Mouse (Mus musculus) kidney, postnatal 10 days (tissue): ENCODE measurements around the gene Gbp6.
"Not testable (repeated sequence)": the region's sequence is repeated elsewhere in the genome, so short reads cannot be mapped to it uniquely, and the experiment has no call there.

Source experiments
- DNase-seq: peaks from one replicate; pipeline ENCODE4 v3.0.0; 2021; ENCODE audit warnings: mixed read lengths

Gbp6 gene

DNA sequence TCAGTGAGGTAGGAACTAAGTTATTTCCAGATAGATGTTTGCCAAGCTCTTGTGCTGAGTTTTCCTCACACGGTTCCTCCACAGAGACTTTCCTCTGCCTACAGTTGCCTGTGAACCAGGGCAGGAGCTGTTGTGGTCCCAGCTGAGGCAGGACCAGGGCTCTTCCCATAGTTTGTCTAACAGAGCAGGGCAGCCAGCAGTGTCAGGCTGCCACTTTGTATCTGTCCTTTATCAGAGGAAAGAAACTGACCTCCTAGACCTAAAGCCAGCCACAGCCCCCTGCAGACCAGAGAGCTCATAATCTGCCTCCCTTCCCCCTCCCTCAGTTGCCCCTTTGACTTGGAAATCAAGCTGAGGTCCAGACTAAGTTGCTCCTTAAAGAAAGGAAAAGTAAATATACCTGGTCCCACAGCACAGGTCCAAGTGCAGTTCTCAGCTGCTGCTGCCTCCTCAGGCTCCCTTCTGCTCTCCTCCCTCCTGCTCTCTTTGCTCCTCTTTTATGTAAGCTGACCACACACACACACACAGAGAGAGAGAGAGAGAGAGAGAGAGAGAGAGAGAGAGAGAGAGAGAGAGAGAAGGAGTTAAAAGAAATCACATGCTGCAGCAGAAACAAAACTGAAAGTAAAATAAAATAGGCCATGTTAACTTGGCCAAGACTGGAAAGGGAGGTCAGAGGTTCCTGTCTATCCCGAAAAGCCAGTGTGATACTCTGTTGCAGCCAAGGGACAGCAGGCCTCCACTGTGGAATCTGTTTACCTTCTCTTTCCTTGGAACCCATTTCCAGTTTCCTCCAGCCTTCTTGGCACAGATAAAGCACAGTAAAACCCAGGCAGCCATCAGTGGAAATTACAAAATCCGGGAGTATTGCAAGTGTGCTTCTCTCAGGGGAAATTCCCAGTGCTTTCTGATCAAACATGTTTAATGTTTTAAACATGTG lies at the start of gene Gbp6, which contains the start of gene Gm43302:
TSS of gene Gbp6 (minus strand) at position 473 of the 940 bp plus-strand sequence.
TSS of gene Gm43302 (minus strand) at position 470 of the 940 bp plus-strand sequence.
- DNase-seq = peak; percentile 21

DNA sequence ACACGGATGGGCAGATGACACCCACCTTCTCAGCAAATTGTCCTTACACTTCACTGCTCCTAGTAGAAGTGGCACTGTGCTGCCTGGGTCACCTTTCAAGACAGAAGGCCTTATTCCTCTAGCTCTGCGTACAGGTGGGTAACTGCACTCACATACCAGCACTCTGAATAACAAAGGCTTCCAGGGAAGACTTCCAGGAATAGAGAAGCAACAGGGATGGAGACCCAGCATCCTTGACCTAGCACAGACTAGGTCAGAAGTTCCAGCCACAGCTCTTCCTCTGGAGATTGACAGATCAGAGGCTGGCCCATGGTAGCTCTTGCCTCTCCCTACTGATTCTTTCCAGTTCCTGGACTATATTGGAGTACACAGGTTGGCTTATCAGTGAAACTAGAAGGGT lies 47.8 kb upstream of the Gbp6 start:
- DNase-seq = no peak

DNA sequence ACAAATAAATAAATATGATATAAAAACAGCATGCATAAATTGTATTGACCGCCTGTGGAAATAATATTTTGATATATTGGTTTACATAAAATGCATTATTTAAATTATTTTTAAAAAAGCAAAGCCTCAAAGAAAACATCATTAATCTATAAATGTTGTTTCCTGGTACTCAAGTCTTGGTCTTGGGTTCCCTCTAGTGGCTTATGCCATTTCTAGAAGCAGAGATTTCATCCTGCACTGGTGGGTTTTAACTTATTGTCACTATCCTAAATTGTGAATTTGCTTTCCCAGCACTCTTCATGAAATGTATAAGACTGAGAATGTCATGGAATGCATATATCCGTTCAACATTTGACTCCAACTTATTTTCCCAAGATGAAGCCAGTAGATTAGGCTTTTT lies 29.0 kb upstream of the Gbp6 start:
- DNase-seq = peak; percentile 11

DNA sequence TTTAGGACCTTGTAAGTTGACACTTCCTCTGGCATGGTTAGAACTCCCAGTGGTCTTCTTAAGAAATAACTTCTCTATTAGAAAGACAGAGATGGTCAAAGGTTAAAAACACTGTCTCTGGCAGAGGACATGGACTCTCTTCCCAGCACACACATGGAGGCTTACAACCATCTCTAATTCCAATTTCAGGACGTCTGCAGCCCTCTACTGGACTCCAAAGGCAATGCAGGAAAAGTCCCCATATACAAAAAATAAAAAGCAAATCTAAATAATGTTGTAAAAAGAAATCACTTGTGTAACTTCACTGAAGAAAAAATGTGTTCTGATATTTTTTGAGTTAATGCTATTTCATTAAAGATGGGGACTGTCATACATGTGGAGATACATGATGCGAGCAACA lies 17.4 kb upstream of the Gbp6 start:
- no peak for DNase-seq

DNA sequence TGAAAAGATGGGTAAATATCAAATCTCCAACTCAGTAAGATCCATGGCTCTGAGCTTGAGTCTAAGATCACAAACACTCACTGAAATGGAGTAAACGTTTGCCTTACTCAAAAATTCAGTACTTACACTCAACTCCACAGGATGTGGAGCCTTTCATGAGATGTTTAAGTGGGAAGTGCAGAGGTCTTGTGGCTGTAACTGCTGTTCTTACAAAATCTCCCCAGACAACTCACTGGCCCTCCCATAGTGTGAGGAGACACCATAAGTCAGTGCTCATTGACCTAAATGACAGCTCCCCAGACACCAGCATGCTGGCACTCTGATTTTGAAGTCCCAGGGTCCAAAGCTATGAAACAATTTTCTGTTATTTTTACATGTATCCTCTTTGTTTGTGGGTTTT lies 15.7 kb upstream of the Gbp6 start:
- not testable (repeated sequence) for DNase-seq

DNA sequence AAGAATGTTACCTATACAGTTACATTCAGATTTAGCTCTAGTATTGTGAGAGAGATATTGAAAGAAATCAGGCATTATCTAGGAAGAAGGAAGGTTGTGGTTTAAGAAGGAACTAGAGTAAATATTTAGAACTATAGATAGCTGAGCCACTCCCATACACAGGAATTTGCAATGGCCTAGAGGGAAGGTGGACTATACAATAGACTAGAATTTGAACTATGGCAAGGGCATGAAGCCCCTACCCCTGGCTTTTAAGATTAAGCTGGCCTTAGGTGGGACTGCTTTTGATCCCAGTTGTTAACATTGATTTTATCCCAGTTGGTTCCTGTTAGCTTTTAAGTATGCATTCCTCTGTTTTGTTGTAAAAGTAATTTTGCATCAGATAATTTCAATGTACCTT lies 13.4 kb upstream of the Gbp6 start:
- DNase-seq = not testable (repeated sequence)

DNA sequence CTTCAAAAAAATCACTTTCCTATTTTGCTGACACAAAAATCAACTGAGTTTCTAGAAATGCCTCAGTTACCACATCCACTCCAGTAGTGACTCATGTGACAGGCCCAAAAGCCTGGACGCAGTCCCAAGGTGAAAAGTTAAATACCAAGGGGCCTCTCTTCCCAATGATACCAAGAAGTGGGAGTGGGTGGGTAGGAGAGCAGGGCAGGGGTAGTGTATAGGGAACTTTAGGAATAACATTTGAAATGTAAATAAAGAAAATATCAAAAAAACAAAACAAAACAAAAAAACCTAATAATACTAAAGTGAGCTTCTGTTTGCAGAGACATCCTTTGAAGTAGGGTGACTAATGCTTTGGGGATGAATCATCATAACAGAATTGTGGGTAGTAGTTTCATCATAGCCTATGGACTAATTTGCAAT lies 12.7 kb upstream of the Gbp6 start:
- DNase-seq = no peak

DNA sequence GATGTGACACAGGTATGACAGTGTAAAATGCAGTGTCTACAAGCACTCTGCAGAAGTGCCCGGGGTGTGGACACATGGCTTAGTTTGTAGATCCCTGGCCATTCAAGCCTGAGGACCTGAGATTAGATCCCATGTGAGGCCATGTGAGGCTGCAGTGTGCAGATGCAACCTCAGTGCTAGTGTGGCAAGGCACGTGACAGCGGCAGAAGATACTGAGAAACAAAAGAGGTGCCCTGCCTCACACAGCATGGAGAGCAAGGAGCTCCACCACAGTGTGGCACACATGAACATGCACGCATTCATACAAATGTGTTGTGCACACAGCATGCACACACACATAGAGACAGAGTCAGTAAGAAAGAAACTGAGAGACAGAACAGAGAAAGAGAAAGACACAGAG lies 12.2 kb upstream of the Gbp6 start:
- not testable (repeated sequence) for DNase-seq

DNA sequence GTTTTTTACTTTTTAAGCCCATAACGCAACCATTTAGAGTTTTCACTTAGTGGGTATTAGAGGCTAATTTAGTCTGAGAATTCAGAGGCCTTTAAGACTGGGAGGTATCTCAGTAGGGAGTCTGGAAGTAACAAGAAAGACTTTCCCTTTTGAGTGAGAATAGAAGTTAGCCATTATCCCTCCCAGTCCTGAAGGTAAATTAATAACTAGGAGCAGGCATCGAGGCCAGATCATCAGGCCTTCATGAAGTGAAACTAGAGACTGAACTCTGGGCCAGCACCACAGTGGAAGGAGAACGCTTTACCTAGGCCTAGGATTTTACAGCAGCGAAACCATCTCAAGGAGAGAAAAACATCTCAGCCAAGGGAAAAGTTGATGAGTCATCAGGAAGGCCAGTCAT lies 8.5 kb upstream of the Gbp6 start:
- no peak for DNase-seq

DNA sequence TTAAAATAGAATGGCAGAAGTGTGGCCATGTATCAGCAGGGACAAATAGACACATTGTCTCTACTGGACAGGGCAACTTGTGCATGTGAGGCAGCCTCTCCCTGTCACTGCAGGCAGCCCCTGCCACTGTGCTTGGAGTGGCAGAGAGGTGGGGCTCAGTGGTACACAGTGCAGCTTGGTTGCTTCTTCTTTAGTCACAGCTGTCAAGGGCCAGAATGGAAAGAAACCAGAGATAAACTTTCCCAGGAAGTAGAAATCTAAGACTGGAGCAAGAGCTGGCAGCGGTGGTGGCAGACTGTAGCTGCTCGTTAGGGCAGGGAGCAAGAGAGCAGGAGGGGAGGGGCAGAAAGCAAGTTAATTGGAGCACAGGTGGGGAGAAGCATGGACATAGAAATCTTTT lies 8.0 kb upstream of the Gbp6 start:
- peak; percentile 12 for DNase-seq

DNA sequence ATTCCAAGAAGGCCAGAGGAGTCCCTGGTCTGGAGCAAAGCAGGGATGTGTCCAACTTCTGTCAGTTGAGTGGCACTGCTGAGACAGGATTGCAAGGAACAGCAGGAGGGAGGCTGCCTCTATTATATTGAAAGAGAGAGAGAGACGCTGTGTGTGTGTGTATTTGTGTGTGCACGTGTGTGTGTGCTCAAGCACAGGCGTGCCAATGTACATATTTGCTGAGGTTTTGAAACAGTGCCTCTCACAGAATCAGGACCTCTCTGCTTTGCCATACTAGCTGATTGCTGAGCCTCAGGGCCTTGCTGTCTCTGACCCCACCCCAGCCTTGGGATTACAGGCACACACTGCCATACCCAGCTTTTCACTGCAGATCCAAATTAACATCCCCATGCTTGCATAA lies 2.2 kb upstream of the Gbp6 start:
- no peak for DNase-seq

DNA sequence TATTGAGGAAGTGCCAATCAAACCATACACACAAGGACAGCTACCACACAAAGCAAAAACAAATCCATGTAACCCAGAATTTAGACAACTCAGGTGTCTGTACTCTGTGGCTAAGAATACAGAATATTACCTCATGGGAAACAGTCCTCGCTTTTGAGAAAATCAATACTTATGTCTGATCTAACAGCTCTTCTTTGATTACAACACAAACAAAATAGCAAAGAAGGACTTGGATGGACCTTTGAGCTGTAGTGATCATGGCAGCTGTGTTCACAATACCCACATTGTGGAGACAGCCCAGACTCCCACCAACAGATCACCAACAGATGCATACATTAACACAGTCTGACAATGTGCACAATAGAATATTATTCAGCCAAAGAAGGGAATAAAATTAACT lies 1.0 kb downstream of the Gbp6 start:
- no peak for DNase-seq

DNA sequence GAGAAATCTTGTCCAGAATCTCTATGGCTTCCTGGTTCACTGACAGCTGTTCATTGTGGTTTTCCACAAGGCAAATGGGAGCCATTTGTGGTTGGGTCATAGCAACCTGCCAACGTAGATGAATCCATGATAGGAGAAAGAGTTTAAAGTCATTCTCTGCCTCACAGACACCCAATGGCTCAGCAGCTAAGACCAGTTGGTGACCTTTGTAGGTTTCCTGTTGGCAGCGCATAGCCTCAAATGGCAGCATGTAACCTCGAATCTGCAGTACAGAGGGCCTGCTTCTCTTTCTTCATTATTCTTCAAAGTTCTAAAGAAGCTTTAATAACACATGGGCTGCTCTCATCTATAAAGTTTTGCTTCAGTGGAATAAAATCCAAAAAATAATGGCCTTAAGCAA lies 2.6 kb downstream of the Gbp6 start:
- DNase-seq = not testable (repeated sequence)

DNA sequence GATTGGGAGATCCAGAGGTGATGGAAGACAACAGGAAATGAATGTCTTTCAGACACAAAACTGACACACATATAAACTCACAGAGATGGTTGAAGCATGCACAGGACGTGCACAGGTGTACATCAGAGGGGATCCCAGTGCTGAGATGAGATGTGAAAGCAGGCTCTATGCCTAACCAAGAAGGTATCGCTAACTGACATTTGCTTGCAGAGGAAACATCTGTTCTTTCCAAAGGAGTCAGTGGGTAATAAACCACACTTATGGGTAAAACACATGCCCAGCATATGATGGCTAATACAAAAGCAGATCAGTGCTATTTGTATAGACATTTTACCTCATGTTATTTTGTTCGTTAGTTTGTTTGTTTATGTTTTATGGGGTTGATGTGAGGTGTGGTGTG lies 32.8 kb downstream of the Gbp6 start:
- not testable (repeated sequence) for DNase-seq

DNA sequence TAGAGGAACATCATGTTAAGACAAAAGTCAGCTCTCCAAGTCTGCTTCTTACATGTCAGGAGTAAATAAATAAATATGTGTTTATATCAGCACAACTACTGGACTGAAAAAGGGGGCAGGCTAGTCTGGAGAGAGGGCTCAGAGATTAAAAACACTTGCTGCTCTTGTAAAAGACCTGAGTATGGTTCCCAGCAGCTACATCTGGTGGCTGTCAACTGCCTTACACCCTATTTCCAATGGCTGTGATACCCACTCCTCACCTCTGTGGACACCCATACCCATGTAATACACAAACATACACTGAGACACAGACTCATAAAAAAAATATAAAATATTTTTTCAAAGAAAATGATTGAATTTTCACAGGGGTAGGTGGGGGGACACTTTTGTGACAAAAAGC lies 41.0 kb downstream of the Gbp6 start:
- DNase-seq = no peak

DNA sequence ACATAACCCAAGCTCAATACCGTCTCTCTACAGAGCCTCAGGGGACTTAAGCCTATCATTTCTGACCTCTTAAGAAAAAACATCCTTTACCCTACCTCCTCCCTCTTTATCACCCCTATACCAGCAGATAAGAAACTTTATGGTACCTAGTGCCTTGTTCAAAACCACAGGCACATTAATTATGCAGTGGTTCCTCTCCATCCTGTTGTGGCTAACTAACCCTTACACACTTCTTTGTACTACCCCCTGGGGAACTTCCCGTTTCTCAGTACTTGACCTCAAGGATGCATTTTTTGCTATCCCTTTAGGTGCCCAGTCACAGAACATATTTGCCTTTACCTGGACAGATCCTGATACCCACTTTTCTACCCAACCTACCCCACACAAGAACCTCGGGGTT lies 48.8 kb downstream of the Gbp6 start:
- DNase-seq = not testable (repeated sequence)

DNA sequence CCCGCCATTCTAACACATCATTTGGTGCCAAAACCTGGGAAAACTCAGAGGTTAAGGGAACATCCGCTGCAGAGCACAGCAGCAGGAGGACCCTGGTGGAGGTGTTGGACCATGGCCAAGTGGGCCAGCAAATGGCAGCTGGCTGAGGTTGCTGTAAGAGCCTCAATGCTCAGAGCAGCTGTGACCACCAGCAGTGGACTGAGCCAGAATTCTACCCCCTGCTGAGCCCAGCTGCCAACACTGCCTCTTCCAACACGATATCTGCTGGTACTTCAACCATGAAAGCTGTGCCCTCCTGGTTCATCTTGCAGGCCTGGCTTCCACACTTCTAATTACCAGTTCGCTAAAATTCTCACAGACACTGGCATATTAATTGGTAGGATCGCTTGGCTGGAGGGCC lies 52.5 kb downstream of the Gbp6 start:
- DNase-seq = not testable (repeated sequence)

DNA sequence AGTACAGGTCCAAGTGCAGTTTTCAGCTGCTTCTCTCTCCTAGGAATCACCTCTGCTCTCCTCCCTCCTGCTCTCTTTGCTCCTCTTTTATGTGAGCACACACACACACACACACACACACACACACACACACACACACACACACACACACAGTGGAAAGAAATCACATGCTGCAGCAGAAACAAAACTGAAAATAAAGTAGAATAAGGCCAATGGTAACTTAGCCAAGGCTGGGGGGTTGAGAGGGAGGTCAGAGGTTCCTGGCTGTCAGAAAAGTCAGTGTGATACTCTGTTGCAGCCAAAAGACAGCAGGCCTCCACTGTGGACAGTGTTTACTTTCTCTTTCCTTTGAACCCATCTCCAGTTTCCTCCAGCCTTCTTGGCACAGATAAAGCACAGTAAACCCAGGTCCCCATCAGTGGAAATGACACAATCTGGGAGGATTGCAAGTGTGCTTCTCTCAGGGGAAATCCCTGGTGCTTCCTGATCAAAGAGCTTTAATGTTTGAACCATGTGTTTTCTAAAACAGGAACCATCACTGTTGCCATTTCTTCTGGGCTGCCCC lies 53.9 kb downstream of the Gbp6 start, which contains the start of gene Gbp10:
TSS of gene Gbp10 (minus strand) at position 51 of the 565 bp plus-strand sequence.
- peak; percentile 9 for DNase-seq

DNA sequence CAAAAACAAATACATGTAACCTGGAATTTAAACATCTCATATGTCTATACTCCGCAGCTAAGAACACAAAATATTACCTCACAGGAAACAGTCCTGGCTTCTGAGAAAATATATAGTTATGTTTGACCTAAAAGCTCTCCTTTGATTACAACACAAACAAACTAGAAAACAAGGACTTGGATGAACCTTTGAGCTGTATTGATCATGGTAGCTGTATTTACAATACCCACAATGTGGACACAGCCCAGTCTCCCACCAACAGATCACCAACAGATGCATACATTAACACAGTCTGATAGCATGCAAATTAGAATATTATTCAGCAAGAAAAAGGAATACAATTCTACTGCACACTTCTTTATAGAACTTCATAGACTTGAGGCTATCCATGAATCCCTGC lies 55.1 kb downstream of the Gbp6 start:
- not testable (repeated sequence) for DNase-seq

DNA sequence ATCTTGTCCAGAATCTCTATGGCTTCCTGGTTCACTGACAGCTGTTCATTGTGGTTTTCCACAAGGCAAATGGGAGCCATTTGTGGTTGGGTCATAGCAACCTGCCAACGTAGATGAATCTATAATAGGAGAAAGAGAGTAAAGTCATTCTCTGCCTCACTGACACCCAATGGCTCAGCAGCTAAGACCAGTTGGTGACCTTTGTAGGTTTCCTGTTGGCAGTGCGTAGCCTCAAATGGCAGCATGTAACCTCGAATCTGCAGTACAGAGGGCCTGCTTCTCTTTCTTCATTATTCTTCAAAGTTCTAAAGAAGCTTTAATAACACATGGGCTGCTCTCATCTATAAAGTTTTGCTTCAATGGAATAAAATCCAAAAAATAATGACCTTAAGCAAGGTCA lies 57.5 kb downstream of the Gbp6 start:
- not testable (repeated sequence) for DNase-seq
